Comparison of ENCODE assay signal across 8 mouse cellular contexts in genomic region chr9:123924589-123925066, GRCm38 (mm10). TPM values are rescaled to one million over a fixed set of nuclear protein-coding genes. Genes with fewer than 3 reads are reported as not detected.
DNase-seq lines count a peak whose midpoint lies in the region; ATAC-seq and TF ChIP-seq lines count a peak whose summit lies in the region.

No protein-coding gene starts in this region.

- H3K9me3 ChIP-seq in G1E (replicated peaks) = peaks cover 5% of the 10 kb centered on the region

- peaks cover 26% of the 10 kb centered on the region for H3K36me3 ChIP-seq in G1E (replicated peaks)

- TF ChIP-seq CTCF in G1E (IDR thresholded peaks at IDR 0.05; ENCODE audit: low read depth, low read length) = no peak

- DNase-seq in G1E (ENCODE audit: low spot score) = peak; percentile 100
- DNase-seq in cerebellum, adult 8-10 months = peak; percentile 65
- peak; percentile 63 for DNase-seq in forelimb bud, embryonic 11.5 days (ENCODE audit: low read depth, low spot score)
- DNase-seq in layer of hippocampus, postnatal 14 days (ENCODE audit: low spot score in 2 of 2) = peak; percentile 89 to 93
- peak; percentile 98 for DNase-seq in lung, postnatal 10 days
- DNase-seq in ovary, postnatal 14 days (ENCODE audit: low spot score) = peak; percentile 87
- DNase-seq in thymus, postnatal 10 days (ENCODE audit: low spot score in 2 of 2) = peak; percentile 80

- ATAC-seq in G1E (ENCODE audit: extremely low read depth, insufficient number of reproducible peaks, low FRiP score, poor library complexity, severe bottlenecking) = peak; percentile 40; the same call in 1 of the 2 replicates
- ATAC-seq in hematopoietic stem cell, adult 5-6 weeks (replicated peaks in 1 of 2; ENCODE audit: insufficient read depth in 1 of 2, low FRiP score in 2 of 2, low TSS enrichment in 1 of 2, low read depth in 1 of 2, poor library complexity in 2 of 2, severe bottlenecking in 2 of 2) = peak; percentile 15 to 30

- H3K27me3 ChIP-seq in G1E (ENCODE audit: insufficient read depth, low read length) = no peaks in the 10 kb centered on the region

- peaks cover 37% of the 10 kb centered on the region for H3K4me1 ChIP-seq in G1E (ENCODE audit: insufficient read depth, low read depth, low read length)

- peak overlapping the region; percentile 64 for H3K4me3 ChIP-seq in G1E (ENCODE audit: low read depth, low read length)

RNA-seq across cellular contexts. Expression of gene Ccr1, which starts 43.9 kb away (rescaled TPM):
- total RNA-seq in G1E (2014; fragmentation: Nextera tagmentation) (1.8 and 2.2 TPM in 2 replicates), G1E (2017) (3.7 and 3.9 TPM in 2 replicates)
- 0.03 and 0.04 TPM in 2 replicates for polyA plus RNA-seq in G1E (2012)
- 3.6 and 11.7 TPM in 2 replicates for total RNA-seq in hematopoietic stem cell, adult 5-6 weeks (2017)
- under 1 TPM; 0.57 to 0.62 TPM for total RNA-seq in layer of hippocampus, postnatal 14 days (2021)

RNA-seq across cellular contexts. Expression of gene Ccr1l1, which starts 53.6 kb away (rescaled TPM):
- total RNA-seq in G1E (2014; fragmentation: Nextera tagmentation) = not detected in 2 replicates
- total RNA-seq in G1E (2017) = 0.11 and 0.46 TPM in 2 replicates
- polyA plus RNA-seq in G1E (2012) = not detected in 2 replicates
- 0.44 TPM in 1 of 2 replicates, not detected in the other for total RNA-seq in hematopoietic stem cell, adult 5-6 weeks (2017)
- total RNA-seq in layer of hippocampus, postnatal 14 days (2021) = not detected

Comparison
In these comparisons a context has a peak if more than half of its experiments do, and no peak if none do; other contexts are left out.
1. Peak in every context shown above with its lines: DNase-seq, ATAC-seq and H3K4me3 ChIP-seq.